Mouse (Mus musculus): ENCODE data around the gene Olfr1440.

Gene Olfr1440

GRCm38 (mm10) chr19:12386979-12387378, at the start of gene Olfr1440:
Gene Olfr1440, plus strand, starts transcription at chr19:12387279.
- DNase-seq (ENCODE audit: low spot score in 2 of 2): no peak

- no peak for DNase-seq (ENCODE audit: low spot score in 2 of 2)
Observed at GRCm38 (mm10) chr19:12373004-12373403, 14.1 kb upstream of the Olfr1440 start.

GRCm38 (mm10) chr19:12374465-12375025, 12.5 kb upstream of the Olfr1440 start:
- no peak for DNase-seq (ENCODE audit: low spot score in 2 of 2)

GRCm38 (mm10) chr19:12413737-12414136, 26.7 kb downstream of the Olfr1440 start:
- DNase-seq (ENCODE audit: low spot score in 2 of 2): no peak

- no peak for DNase-seq (ENCODE audit: low spot score in 2 of 2)
Observed at GRCm38 (mm10) chr19:12417361-12417760, 30.3 kb downstream of the Olfr1440 start, which contains the start of gene Olfr1441. Gene Olfr1441, plus strand, starts transcription at chr19:12417433.

GRCm38 (mm10) chr19:12418312-12418711, 31.2 kb downstream of the Olfr1440 start:
- no peak for DNase-seq (ENCODE audit: low spot score in 2 of 2)

GRCm38 (mm10) chr19:12420555-12420954, 33.5 kb downstream of the Olfr1440 start:
- DNase-seq (ENCODE audit: low spot score in 2 of 2): no peak

- DNase-seq (ENCODE audit: low spot score in 2 of 2): no peak
Observed at GRCm38 (mm10) chr19:12421680-12422079, 34.6 kb downstream of the Olfr1440 start.

GRCm38 (mm10) chr19:12427101-12427500, 40.0 kb downstream of the Olfr1440 start:
- DNase-seq (ENCODE audit: low spot score in 2 of 2): no peak

- DNase-seq (ENCODE audit: low spot score in 2 of 2): no peak
Observed at GRCm38 (mm10) chr19:12427605-12428004, 40.5 kb downstream of the Olfr1440 start, which contains the start of gene Pfpl. Gene Pfpl, plus strand, starts transcription at chr19:12427905.

GRCm38 (mm10) chr19:12433033-12433432, 46.0 kb downstream of the Olfr1440 start:
- peak in 1 of 2 experiments; percentile 5 for DNase-seq (ENCODE audit: low spot score in 2 of 2)

GRCm38 (mm10) chr19:12435011-12435416, 47.9 kb downstream of the Olfr1440 start:
- no peak for DNase-seq (ENCODE audit: low spot score in 2 of 2)

- no peak for DNase-seq (ENCODE audit: low spot score in 2 of 2)
Observed at GRCm38 (mm10) chr19:12435750-12436524, 48.9 kb downstream of the Olfr1440 start.

- no peak for DNase-seq (ENCODE audit: low spot score in 2 of 2)
Observed at GRCm38 (mm10) chr19:12439581-12439980, 52.5 kb downstream of the Olfr1440 start.

GRCm38 (mm10) chr19:12440103-12440725, 53.1 kb downstream of the Olfr1440 start:
- no peak for DNase-seq (ENCODE audit: low spot score in 2 of 2)

- no peak for DNase-seq (ENCODE audit: low spot score in 2 of 2)
Observed at GRCm38 (mm10) chr19:12442560-12442959, 55.5 kb downstream of the Olfr1440 start.

- no peak for DNase-seq (ENCODE audit: low spot score in 2 of 2)
Observed at GRCm38 (mm10) chr19:12445014-12445413, 57.9 kb downstream of the Olfr1440 start.

Data from cerebellum, postnatal 4 days (tissue).